Mouse (Mus musculus) mouse trophoblast stem cell (cell line): ENCODE measurements around the gene Lamb3.
"Not testable (repeated sequence)": the region's sequence is repeated elsewhere in the genome, so short reads cannot be mapped to it uniquely, and the experiment has no call there.

Source experiments
- in situ Hi-C, 2 experiments: fragments of 300-500 bp; cut with MseI, MboI; formaldehyde crosslinking; loops; 2 replicates in 1 of 2; 3 replicates in 1 of 2; pipeline ENCODE4 v1.15.1; 2025

Gene Lamb3

GRCm38 (mm10) chr1:193274407-193275071 is 67.0 kb downstream of the Lamb3 start:
- in situ Hi-C loops: no loop called here

- in situ Hi-C loops: no loop called here
Measured at GRCm38 (mm10) chr1:193278414-193279045, 71.0 kb downstream of the Lamb3 start.

GRCm38 (mm10) chr1:193279492-193279891 is 72.0 kb downstream of the Lamb3 start:
- in situ Hi-C loops: no loop called here

GRCm38 (mm10) chr1:193281344-193281743 is 73.8 kb downstream of the Lamb3 start:
- in situ Hi-C loops: no loop called here

- in situ Hi-C loops: no loop called here
Measured at GRCm38 (mm10) chr1:193284228-193284779, 76.8 kb downstream of the Lamb3 start.

GRCm38 (mm10) chr1:193285766-193286325 is 78.3 kb downstream of the Lamb3 start:
- in situ Hi-C loops: not testable (repeated sequence)

GRCm38 (mm10) chr1:193287578-193287977 is 80.1 kb downstream of the Lamb3 start:
- in situ Hi-C loops: no loop called here

- in situ Hi-C loops: no loop called here
Measured at GRCm38 (mm10) chr1:193289076-193289475, 81.6 kb downstream of the Lamb3 start.

GRCm38 (mm10) chr1:193289914-193290313 is 82.4 kb downstream of the Lamb3 start:
- in situ Hi-C loops: no loop called here

- in situ Hi-C loops: no loop called here
Measured at GRCm38 (mm10) chr1:193290686-193291085, 83.2 kb downstream of the Lamb3 start.

GRCm38 (mm10) chr1:193293039-193293438 is 85.5 kb downstream of the Lamb3 start:
- in situ Hi-C loops: no loop called here

GRCm38 (mm10) chr1:193293926-193294325 is 86.4 kb downstream of the Lamb3 start:
- in situ Hi-C loops: no loop called here

- in situ Hi-C loops: no loop called here
Measured at GRCm38 (mm10) chr1:193295920-193296319, 88.4 kb downstream of the Lamb3 start.

GRCm38 (mm10) chr1:193298141-193298765 is 90.8 kb downstream of the Lamb3 start:
- in situ Hi-C loops: no loop called here

- in situ Hi-C loops: no loop called here
Measured at GRCm38 (mm10) chr1:193299995-193300394, 92.5 kb downstream of the Lamb3 start.

GRCm38 (mm10) chr1:193301216-193302092 is 94.0 kb downstream of the Lamb3 start:
- in situ Hi-C loops: no loop called here

- in situ Hi-C loops: no loop called here
Measured at GRCm38 (mm10) chr1:193302093-193302405, 94.5 kb downstream of the Lamb3 start.

GRCm38 (mm10) chr1:193303096-193303495 is 95.6 kb downstream of the Lamb3 start:
- in situ Hi-C loops: no loop called here

- in situ Hi-C loops: no loop called here
Measured at GRCm38 (mm10) chr1:193305386-193305785, 97.9 kb downstream of the Lamb3 start.

GRCm38 (mm10) chr1:193306832-193307231 is 99.3 kb downstream of the Lamb3 start:
- in situ Hi-C loops: no loop called here

- in situ Hi-C loops: no loop called here
Measured at GRCm38 (mm10) chr1:193309785-193310518, 102.5 kb downstream of the Lamb3 start.
